Mouse (Mus musculus): ENCODE data around the gene Gm21994.
"Not testable (repeated sequence)": the region's sequence is repeated elsewhere in the genome, so short reads cannot be mapped to it uniquely, and the experiment has no call there.

DNA sequence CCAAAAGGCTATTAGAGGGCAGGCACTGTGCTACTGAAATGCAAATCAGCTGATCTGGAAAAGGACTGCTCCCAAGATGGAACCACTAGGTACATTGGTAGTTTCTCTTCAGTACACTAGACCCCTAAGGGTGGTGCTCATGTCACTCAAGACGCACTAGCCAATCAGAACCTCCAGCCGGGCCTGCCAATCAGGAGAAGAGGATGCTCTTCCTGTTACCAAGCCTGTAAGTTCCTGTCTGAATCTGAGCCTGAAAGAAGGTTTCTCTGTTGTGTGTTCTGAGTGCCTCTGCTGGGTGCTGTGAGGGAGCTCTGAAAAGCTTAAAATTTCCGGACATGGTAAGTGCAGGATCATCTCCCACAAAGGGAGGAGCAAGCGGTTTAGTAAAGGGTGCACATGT lies 1.9 kb upstream of the Gm21994 start, which contains the start of gene Gm14124:
- not testable (repeated sequence) for TF ChIP-seq CTCF (conservative IDR thresholded peaks at IDR 0.05; ENCODE audit: insufficient read depth, insufficient read length, low read depth, low read length); POLR2A (IDR thresholded peaks at IDR 0.05; ENCODE audit: low read depth, low read length)
